Mouse (Mus musculus) C2C12 (cell line): ENCODE measurements at regions not wholly inside any gene's neighbourhood (a gene's known extent, or its start where the extent isn't known, plus 50 kb on each side); places are given as distances from the start of the nearest gene placed in this dataset.

Experiments
- CTCF ChIP-seq: IDR thresholded peaks from one replicate; pipeline ENCODE4 v1.5.1; 2011; ENCODE audit not compliant: control insufficient read depth, insufficient read depth, insufficient read length
- FOSL1 ChIP-seq: IDR thresholded peaks from one replicate; pipeline ENCODE4 v1.8.0; 2011; ENCODE audit warnings: mild to moderate bottlenecking, low read length; ENCODE audit not compliant: poor library complexity, insufficient read depth, severe bottlenecking
- MAX ChIP-seq: IDR thresholded peaks from one replicate; pipeline ENCODE4 v1.6.1; 2011; ENCODE audit warnings: mild to moderate bottlenecking, control low read depth
- MYOD1 ChIP-seq: IDR thresholded peaks from one replicate; pipeline ENCODE4 v1.6.1; 2011; ENCODE audit warnings: low read depth; ENCODE audit not compliant: control insufficient read depth, insufficient read length
- MYOG ChIP-seq: IDR thresholded peaks from one replicate; pipeline ENCODE4 v1.6.1; 2011; ENCODE audit not compliant: control insufficient read depth, insufficient read length; ENCODE audit errors: extremely low read depth

DNA sequence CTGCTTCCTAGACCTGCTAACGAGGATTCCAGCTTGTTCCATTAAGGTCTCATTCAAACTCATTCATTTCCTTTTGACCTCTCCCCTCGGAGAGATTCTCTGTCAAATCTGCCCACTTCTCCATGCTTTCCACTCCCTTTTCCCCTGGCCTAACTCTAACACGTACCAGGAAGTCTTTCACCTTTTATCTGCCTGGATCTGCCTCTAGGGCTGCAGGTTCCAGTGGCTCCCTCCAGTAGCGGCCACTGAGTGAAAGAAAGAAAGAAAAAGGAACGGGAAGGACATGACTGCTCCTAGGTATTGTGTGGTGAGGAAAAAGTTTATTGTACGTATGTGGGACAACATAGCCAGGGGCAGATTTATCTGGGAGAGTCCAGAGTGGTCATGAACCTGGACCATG, 64.8 kb upstream of the Tmem45b start:
- no peak for TF ChIP-seq MYOG
- no peak for TF ChIP-seq FOSL1
- TF ChIP-seq CTCF = no peak
- TF ChIP-seq MYOD1 = no peak
- no peak for TF ChIP-seq MAX
